Mouse (Mus musculus) embryonic facial prominence, embryonic 14.5 days (tissue): ENCODE results near the gene Hao1. TPM values are rescaled to one million over a fixed set of nuclear protein-coding genes. Genes with fewer than 3 reads are reported as not detected.

Experiments used
- ATAC-seq: fragments of 200-750 bp; cut with Nextera tagmentation; 2 replicates; pipeline ENCODE4 v1.8.0; 2017; ENCODE audit warnings: low read depth, moderate number of reproducible peaks, moderate TSS enrichment
- DNase-seq: peaks from one replicate; pipeline ENCODE4 v3.0.0-alpha.2; 2015; ENCODE audit warnings: low spot score
- H3K27ac ChIP-seq: fragments of 300-500 bp; sonication (generic); replicated peaks from 2 replicates; pipeline ENCODE4 v1.5.1; 2014; ENCODE audit warnings: low read depth, mild to moderate bottlenecking, low read length, moderate library complexity
- H3K27me3 ChIP-seq: fragments of 300-500 bp; sonication (generic); replicated peaks from 2 replicates; pipeline ENCODE4 v1.6.1; 2014; ENCODE audit warnings: low read length; ENCODE audit not compliant: control insufficient read depth, insufficient read depth
- H3K36me3 ChIP-seq: fragments of 300-500 bp; sonication (generic); 2 replicates; pipeline ENCODE4 v1.6.1; 2014; ENCODE audit warnings: low read length, mixed read lengths; ENCODE audit not compliant: control insufficient read depth, insufficient read depth
- H3K4me1 ChIP-seq: fragments of 300-500 bp; sonication (generic); 2 replicates; pipeline ENCODE4 v1.6.1; 2014; ENCODE audit warnings: antibody characterized with exemption, low read length; ENCODE audit not compliant: control insufficient read depth, insufficient read depth
- H3K4me2 ChIP-seq: fragments of 300-500 bp; sonication (generic); 2 replicates; pipeline ENCODE4 v1.6.1; 2014; ENCODE audit warnings: low read depth, mild to moderate bottlenecking, low read length, moderate library complexity, mixed read lengths
- H3K4me3 ChIP-seq: fragments of 300-500 bp; sonication (generic); 2 replicates; pipeline ENCODE4 v1.5.1; 2014; ENCODE audit warnings: low read depth, mild to moderate bottlenecking, low read length
- H3K9ac ChIP-seq: fragments of 300-500 bp; sonication (generic); 2 replicates; pipeline ENCODE4 v1.6.1; 2014; ENCODE audit warnings: low read depth, mild to moderate bottlenecking, low read length, moderate library complexity, mixed read lengths
- H3K9me3 ChIP-seq: fragments of 300-500 bp; sonication (generic); 2 replicates; pipeline ENCODE4 v1.6.1; 2016; ENCODE audit warnings: low read length; ENCODE audit not compliant: control insufficient read depth
- whole genome bisulfite sequencing: fragments of 180-500 bp; shearing (Covaris S2); extraction: QIAGEN DNeasy Blood & Tissue Kit; methylation state at CpG from one replicate; pipeline ENCODE4 v1.1.7; 2014; 5-methylcytosine and 5-hydroxymethylcytosine counted together
- polyA plus RNA-seq: library from polyadenylated mRNA; unstranded; fragments of >200 nt; fragmentation: Nextera tagmentation; extraction: Ambion mirVana; gene quantifications from 2 replicates; pipeline ENCODE4 v1.2.1, GENCODE M21; 2014

Gene Hao1
- polyA plus RNA-seq, 1 experiment from 2014 or later: not detected

- H3K9ac ChIP-seq: no peak overlapping the region
- H3K9me3 ChIP-seq: no peaks in the 10 kb centered on the region
- WGBS: 74% methylated on average over 1 of the region's 1 CpGs
- H3K4me3 ChIP-seq: no peak overlapping the region
- no peak overlapping the region for H3K27ac ChIP-seq
- H3K4me2 ChIP-seq: no peak overlapping the region
- no peaks in the 10 kb centered on the region for H3K36me3 ChIP-seq
- no peaks in the 10 kb centered on the region for H3K4me1 ChIP-seq
- no peak for ATAC-seq
- no peaks in the 10 kb centered on the region for H3K27me3 ChIP-seq
- DNase-seq: peak; percentile 12
Measured at GRCm38 (mm10) chr2:134450976-134451375, 103.2 kb downstream of the Hao1 start.

Other genes starting within 250 kb of the Hao1 start
- 22.0 and 22.4 TPM in 2 replicates for gene Tmx4, start 89.8 kb upstream of the Hao1 start, polyA plus RNA-seq
- gene Plcb1, start 231.7 kb upstream of the Hao1 start, polyA plus RNA-seq: 8.7 and 13.0 TPM in 2 replicates